Mouse (Mus musculus): Measurements from ENCODE around the gene Nav2.

GRCm38 (mm10) chr7:49191081-49191678, 282.7 kb downstream of the Nav2 start:
- TF ChIP-seq POLR2A (IDR thresholded peaks at IDR 0.05; ENCODE audit: insufficient read length, low read depth) = no peak
- no peak for TF ChIP-seq USF1 (IDR thresholded peaks at IDR 0.05; ENCODE audit: low read depth)
- no peak for TF ChIP-seq TCF3 (IDR thresholded peaks at IDR 0.05; ENCODE audit: insufficient read length, low read depth)
- no peak for TF ChIP-seq TCF12 (IDR thresholded peaks at IDR 0.05; ENCODE audit: insufficient read depth, poor library complexity, severe bottlenecking)
- TF ChIP-seq MAX (IDR thresholded peaks at IDR 0.05; ENCODE audit: low read depth) = no peak
